Mouse (Mus musculus) ovary, adult 10 weeks (tissue): Measurements from ENCODE around the gene Speg. TPM values are rescaled to one million over a fixed set of nuclear protein-coding genes. Genes with fewer than 3 reads are reported as not detected.

Experiments
- polyA plus RNA-seq: library from polyadenylated mRNA; stranded (reverse); fragments of 350-450 nt; fragmentation: Illumina TruSeq; extraction: RNeasy Lipid Tissue Mini Kit (QIAGEN cat#74804); gene quantifications from one replicate; pipeline ENCODE4 v1.2.3, GENCODE M21; 2014

The Speg gene
- 3.6 TPM for polyA plus RNA-seq

DNA sequence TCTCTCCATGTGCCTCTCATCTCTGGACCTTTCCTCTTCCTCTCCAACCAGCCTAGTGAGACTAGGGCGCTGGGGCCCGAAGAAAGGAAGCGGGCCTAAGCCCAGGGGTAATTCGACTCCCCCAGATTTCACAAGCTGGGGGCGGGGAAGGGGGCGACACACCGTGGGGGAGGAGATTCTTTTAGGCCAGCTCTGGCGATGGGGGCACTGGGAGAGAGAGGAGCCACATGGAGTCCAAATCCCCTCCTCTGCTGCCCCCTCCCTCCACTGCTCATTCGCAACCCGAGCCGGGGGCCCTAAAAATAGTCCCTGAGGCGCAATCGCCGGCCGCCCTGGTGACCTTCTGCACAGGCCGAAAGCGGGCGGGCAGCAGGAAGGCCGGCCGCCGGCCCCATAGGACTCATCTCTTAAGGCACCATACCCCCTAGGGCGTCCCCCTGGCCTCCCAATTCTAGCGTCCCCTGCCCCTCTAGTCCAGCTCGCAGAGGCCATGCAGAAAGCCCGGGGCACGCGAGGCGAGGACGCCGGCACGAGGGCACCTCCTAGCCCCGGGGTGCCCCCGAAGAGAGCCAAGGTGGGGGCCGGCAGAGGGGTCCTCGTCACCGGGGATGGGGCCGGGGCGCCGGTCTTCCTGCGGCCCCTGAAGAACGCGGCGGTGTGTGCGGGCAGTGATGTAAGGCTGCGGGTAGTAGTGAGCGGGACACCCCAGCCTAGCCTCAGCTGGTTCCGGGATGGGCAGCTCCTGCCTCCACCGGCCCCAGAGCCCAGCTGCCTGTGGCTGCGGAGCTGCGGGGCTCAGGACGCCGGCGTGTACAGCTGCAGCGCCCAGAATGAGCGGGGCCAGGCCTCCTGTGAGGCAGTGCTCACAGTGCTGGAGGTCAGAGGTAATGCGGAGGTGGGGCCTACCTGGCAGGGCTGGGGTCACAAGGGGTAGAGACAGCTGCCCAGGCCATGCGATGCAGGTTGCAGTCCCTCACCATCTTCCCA is at the start of gene Speg:
TSS of gene Speg (plus strand) at position 348 of the 987 bp plus-strand sequence.

DNA sequence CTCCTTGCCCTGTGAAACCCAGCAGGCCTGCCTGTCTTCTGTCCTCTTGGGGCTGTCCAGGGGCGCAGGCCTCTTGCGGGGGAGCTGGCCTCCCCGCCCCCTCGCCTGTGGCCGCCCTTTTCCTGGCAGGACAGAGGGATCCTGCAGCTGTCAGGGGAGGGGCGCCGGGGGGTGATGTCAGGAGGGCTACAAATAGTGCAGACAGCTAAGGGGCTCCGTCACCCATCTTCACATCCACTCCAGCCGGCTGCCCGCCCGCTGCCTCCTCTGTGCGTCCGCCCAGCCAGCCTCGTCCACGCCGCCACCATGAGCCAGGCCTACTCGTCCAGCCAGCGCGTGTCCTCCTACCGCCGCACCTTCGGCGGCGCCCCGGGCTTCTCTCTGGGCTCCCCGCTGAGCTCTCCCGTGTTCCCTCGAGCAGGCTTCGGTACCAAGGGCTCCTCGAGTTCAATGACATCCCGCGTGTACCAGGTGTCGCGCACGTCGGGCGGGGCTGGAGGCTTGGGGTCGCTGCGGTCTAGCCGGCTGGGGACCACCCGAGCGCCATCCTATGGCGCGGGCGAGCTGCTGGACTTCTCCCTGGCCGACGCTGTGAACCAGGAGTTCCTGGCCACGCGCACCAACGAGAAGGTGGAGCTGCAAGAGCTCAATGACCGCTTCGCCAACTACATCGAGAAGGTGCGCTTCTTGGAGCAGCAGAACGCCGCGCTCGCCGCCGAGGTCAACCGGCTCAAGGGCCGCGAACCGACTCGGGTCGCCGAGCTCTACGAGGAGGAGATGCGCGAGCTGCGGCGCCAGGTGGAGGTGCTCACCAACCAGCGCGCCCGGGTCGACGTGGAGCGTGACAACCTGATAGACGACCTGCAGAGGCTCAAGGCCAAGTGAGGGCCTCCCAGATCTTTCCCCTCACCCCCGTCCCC is 14.7 kb upstream of the Speg start, which contains the start of gene Des:
TSS of gene Des (plus strand) at position 218 of the 920 bp plus-strand sequence.

DNA sequence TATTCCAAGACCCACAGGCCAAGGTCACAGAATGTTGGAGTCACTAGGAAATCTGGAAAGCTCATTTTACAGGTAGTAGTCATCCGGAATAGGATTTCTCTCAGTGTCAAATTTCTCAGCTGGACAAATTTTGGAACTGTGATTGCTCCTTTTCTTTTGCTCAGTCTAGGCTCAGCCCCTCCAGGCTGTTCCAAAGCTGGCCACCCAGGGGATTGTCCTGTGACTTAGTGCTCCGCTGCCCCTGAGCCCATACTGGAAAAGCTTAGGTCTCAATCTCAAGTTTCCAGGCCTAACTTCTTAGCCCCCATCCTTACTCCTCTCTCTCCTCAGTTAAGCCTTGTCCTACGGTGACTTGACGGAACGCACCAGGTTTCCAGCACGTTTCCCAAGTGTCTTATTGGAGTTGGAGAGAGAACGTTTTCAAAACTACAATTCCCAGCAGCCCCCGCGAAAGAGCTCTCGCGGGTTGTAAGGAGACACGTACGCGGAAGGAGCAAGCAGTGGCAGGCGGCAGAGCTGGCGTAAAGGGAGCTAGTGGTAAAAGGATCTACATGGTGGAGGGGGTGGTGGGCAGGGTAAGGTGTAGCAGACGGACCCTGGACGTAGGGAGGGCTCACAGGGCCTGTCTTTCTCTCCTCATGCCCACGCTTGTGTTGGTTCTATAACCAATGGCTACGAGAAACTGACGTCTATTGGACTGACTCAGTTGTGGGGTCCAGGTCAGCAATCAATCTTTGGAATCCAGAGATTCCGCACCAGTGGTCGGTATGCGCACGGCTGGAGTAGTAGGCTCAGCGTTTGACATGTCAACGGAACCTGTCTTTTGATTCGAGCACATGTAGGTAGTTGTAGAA is 60.6 kb downstream of the Speg start, which contains the start of gene Gmppa:
TSS of gene Gmppa (plus strand) at position 456 of the 854 bp plus-strand sequence.

DNA sequence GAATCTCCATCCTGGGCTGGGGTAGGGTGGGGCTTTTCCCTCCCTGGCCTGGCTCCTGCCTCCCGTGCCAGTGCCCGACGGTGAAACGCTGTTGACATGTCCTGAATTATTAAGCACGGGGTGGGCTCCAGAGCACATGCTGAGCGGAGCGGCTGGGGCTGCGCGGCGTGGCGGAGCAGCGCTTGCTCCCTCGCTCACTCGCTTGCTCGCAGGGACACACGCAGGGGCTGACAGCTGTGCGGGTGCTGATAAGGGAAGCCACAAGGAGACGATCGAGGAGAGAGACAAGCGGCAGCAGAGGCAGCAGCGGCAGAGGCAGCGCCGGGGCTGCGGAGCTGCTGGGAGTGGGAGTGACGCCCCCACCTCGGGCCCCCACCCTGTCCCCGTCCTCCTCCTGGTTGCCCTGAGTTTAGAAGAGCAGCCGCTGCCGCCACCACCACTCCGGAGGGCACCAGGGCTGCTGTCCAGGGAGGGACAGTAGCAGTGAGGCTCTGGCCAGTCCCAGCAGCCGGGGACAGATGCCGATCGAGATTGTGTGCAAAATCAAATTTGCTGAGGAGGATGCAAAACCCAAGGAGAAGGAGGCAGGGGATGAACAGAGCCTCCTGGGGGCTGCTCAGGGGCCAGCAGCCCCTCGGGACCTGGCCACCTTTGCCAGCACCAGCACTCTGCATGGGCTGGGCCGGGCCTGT is 75.4 kb downstream of the Speg start, which contains the start of gene Asic4:
TSS of gene Asic4 (plus strand) at position 123 of the 692 bp plus-strand sequence.

DNA sequence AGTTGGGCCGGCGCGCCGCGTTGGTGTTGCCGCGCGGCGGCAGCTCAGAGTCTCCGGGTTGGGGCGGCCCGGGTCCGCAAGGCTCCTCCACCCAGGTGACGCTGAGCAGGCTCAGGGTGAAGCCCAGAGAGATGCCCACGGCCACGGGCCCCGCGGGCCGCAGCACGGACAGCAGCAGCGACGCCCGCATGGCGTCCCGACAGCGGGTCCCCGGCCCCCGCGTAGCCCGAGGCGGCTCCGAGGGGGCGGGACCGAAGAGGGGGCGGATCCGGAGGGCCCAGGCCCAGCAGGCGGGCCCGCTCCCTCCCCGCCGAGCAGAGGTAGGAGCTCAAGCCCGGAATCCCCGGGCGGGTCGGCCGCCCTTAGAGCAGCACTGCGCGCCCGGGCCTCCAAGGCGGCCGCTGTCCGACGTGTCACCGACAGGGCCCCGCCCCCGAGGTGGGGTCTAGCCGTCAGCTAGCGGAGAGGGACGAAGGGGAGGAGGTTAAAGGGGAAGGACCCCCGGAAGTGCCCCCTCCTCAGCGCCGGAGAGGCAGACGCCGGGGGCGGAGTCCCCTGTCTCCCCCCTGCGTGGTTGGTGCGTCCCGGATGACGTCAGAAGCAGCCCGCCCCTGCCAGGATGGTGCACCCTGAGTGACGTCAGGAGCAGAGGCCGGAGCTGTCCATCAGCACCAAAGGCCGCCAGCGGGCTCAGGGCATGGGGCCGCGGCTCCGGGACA is 104.0 kb downstream of the Speg start, which contains the start of the genes Chpf and Tmem198:
TSS of gene Chpf (minus strand) at position 392 of the 719 bp plus-strand sequence.
TSS of gene Tmem198 (plus strand) at position 617 of the 719 bp plus-strand sequence.

Other genes with a start within 250 kb of the Speg start
- 1.2 TPM for gene Slc23a3, start 241.4 kb upstream of the Speg start, polyA plus RNA-seq
- 9.8 TPM for gene Cnppd1, start 232.6 kb upstream of the Speg start, polyA plus RNA-seq
- gene Retreg2, start 232.5 kb upstream of the Speg start, polyA plus RNA-seq, result 6.4 TPM
- 0.40 TPM for gene Zfand2b, start 206.7 kb upstream of the Speg start, polyA plus RNA-seq
- gene Abcb6, start 194.9 kb upstream of the Speg start, polyA plus RNA-seq, result 3.2 TPM
- 8.6 TPM for gene Ankzf1, start 183.1 kb upstream of the Speg start, polyA plus RNA-seq
- gene Atg9a, start 183.1 kb upstream of the Speg start, polyA plus RNA-seq, result 5.4 TPM
- gene Glb1l, start 164.5 kb upstream of the Speg start, polyA plus RNA-seq, result 14.5 TPM
- 8.5 TPM for gene Stk16, start 164.5 kb upstream of the Speg start, polyA plus RNA-seq
- 0.74 TPM for gene Tuba4a, start 155.4 kb upstream of the Speg start, polyA plus RNA-seq
- not detected for gene A630095N17Rik, start 143.2 kb upstream of the Speg start, polyA plus RNA-seq
- gene Dnajb2, start 138.9 kb upstream of the Speg start, polyA plus RNA-seq, result 17.7 TPM
- gene Ptprn, start 110.8 kb upstream of the Speg start, polyA plus RNA-seq, result not detected
- not detected for gene Resp18, start 96.9 kb upstream of the Speg start, polyA plus RNA-seq
- 3.9 TPM for gene Dnpep, start 57.3 kb upstream of the Speg start, polyA plus RNA-seq
- 2.7 TPM for gene Des, start 15.0 kb upstream of the Speg start, polyA plus RNA-seq
- 5.9 TPM for gene Gmppa, start 60.6 kb downstream of the Speg start, polyA plus RNA-seq
- not detected for gene Asic4, start 75.1 kb downstream of the Speg start, polyA plus RNA-seq
- 0.77 TPM for gene Chpf, start 104.0 kb downstream of the Speg start, polyA plus RNA-seq
- gene Tmem198, start 104.2 kb downstream of the Speg start, polyA plus RNA-seq, result not detected
- 5.4 TPM for gene Obsl1, start 131.2 kb downstream of the Speg start, polyA plus RNA-seq
- gene Inha, start 131.8 kb downstream of the Speg start, polyA plus RNA-seq, result 170 TPM
- gene Stk11ip, start 146.2 kb downstream of the Speg start, polyA plus RNA-seq, result 2.5 TPM
- gene Slc4a3, start 171.0 kb downstream of the Speg start, polyA plus RNA-seq, result 0.31 TPM